Mouse (Mus musculus) adrenal gland, adult 10 weeks (tissue): ENCODE data around the gene Hsd17b6. TPM values are rescaled to one million over a fixed set of nuclear protein-coding genes. Genes with fewer than 3 reads are reported as not detected.

Experiments used
- polyA plus RNA-seq: library from polyadenylated mRNA; stranded (reverse); fragments of 350-450 nt; fragmentation: Illumina TruSeq; extraction: RNeasy Lipid Tissue Mini Kit (QIAGEN cat#74804); gene quantifications from one replicate; pipeline ENCODE4 v1.2.3, GENCODE M21; 2014; ENCODE audit warnings: low read depth, low replicate concordance

Gene Hsd17b6
- polyA plus RNA-seq, result not detected

GRCm38 (mm10) chr10:128007446-128007845 lies at the start of gene Hsd17b6:
Hsd17b6 (minus strand) TSS chr10:128007611.

DNA sequence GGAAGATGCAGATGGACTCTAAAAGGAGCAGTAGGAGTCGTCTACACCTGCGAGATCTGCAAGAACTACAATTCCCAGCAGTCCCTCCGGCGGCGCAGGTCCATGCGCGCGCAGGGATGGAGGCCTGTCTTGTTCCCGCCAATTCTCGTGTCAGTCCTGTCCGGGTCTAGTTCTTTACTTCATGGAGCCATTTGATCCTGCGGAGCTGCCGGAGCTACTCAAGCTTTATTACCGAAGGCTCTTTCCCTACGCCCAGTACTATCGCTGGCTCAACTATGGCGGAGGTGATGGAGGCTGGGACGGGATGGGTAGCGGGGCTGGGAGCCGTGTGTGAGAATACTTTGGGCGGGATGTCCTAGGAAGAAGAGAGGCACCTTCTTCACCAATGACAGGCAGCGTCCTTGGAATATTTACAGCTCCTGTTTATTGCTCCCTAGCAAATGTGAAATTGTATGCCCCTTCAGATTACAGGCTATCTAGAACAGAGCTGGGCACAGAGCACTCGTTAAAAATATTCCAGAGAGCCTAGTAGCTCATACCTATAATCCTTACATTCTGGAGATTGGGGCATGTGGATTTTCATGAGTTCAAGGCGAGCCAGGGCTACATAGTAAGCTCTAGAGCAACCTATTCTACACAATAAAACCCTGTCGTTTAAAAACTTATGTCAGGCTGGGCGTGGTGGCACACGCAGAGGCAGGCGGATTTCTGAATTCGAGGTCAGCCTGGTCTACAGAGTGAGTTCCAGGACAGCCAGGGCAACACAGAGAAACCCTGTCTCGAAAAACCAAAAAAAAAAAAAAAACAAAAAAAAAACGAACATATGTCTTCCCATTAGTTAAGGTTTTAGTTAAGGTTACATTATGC lies 7.9 kb upstream of the Hsd17b6 start, which contains the start of gene Prim1:
Gene Prim1 (plus strand): TSS at position 101 of the 867 bp plus-strand sequence.

Other genes with a start within 250 kb of the Hsd17b6 start
- gene Rdh1, start 247.9 kb downstream of the Hsd17b6 start, polyA plus RNA-seq, result 6.2 TPM
- not detected for gene Rdh16f1, start 247.8 kb downstream of the Hsd17b6 start, polyA plus RNA-seq
- 5.9 TPM for gene Rdh9, start 231.2 kb downstream of the Hsd17b6 start, polyA plus RNA-seq
- 0.29 TPM for gene Rdh16, start 206.5 kb downstream of the Hsd17b6 start, polyA plus RNA-seq
- gene Rdh19, start 157.7 kb downstream of the Hsd17b6 start, polyA plus RNA-seq, result not detected
- gene Rdh16f2, start 141.1 kb downstream of the Hsd17b6 start, polyA plus RNA-seq, result not detected
- not detected for gene Rdh7, start 118.8 kb downstream of the Hsd17b6 start, polyA plus RNA-seq
- 2.9 TPM for gene Sdr9c7, start 109.1 kb downstream of the Hsd17b6 start, polyA plus RNA-seq
- 12.9 TPM for gene Prim1, start 7.6 kb upstream of the Hsd17b6 start, polyA plus RNA-seq
- gene Naca, start 28.0 kb upstream of the Hsd17b6 start, polyA plus RNA-seq, result 1,016 TPM
- gene Ptges3, start 51.3 kb upstream of the Hsd17b6 start, polyA plus RNA-seq, result 590 TPM
- gene Atp5b, start 75.7 kb upstream of the Hsd17b6 start, polyA plus RNA-seq, result 811 TPM
- gene Baz2a, start 84.0 kb upstream of the Hsd17b6 start, polyA plus RNA-seq, result 20.4 TPM
- 27.8 TPM for gene Rbms2, start 172.7 kb upstream of the Hsd17b6 start, polyA plus RNA-seq
- gene Gls2, start 186.8 kb upstream of the Hsd17b6 start, polyA plus RNA-seq, result not detected
- 9.9 TPM for gene Spryd4, start 204.2 kb upstream of the Hsd17b6 start, polyA plus RNA-seq
- not detected for gene Mip, start 218.2 kb upstream of the Hsd17b6 start, polyA plus RNA-seq
- gene Timeless, start 224.5 kb upstream of the Hsd17b6 start, polyA plus RNA-seq, result 1.7 TPM
- not detected for gene Apon, start 246.5 kb upstream of the Hsd17b6 start, polyA plus RNA-seq